Mouse (Mus musculus) G1E (cell line): ENCODE results near the gene Il4i1. TPM values are rescaled to one million over a fixed set of nuclear protein-coding genes. Genes with fewer than 3 reads are reported as not detected.

Experiments used
- ATAC-seq: 2 replicates; pipeline ENCODE4 v1.8.0; 2016; ENCODE audit warnings: mild to moderate bottlenecking; ENCODE audit not compliant: insufficient number of reproducible peaks, poor library complexity, low FRiP score, severe bottlenecking; ENCODE audit errors: extremely low read depth
- DNase-seq: peaks from one replicate; pipeline ENCODE4 v3.0.0; 2012; ENCODE audit warnings: low spot score
- H3K27me3 ChIP-seq: 2 replicates; pipeline ENCODE4 v1.6.1; 2012; ENCODE audit warnings: mild to moderate bottlenecking, low read length, inconsistent platforms; ENCODE audit not compliant: insufficient read depth
- H3K36me3 ChIP-seq: replicated peaks from 2 replicates; pipeline ENCODE3; 2012; ENCODE audit warnings: mild to moderate bottlenecking, inconsistent platforms
- H3K4me1 ChIP-seq: 2 replicates; pipeline ENCODE4 v1.6.1; 2012; ENCODE audit warnings: low read depth, low read length, inconsistent platforms, mixed read lengths; ENCODE audit not compliant: insufficient read depth
- H3K4me3 ChIP-seq: 2 replicates; pipeline ENCODE4 v1.5.1; 2012; ENCODE audit warnings: low read depth, mild to moderate bottlenecking, inconsistent platforms, low read length, moderate library complexity, mixed read lengths
- H3K9me3 ChIP-seq: replicated peaks from 2 replicates; pipeline ENCODE4 v1.6.1; 2012; ENCODE audit warnings: inconsistent platforms
- CTCF ChIP-seq: IDR thresholded peaks from 2 replicates; pipeline ENCODE4 v1.5.1; 2012; ENCODE audit warnings: low read depth, low read length, inconsistent platforms, mixed read lengths
- GATA1 ChIP-seq: IDR thresholded peaks from 2 replicates; pipeline ENCODE4 v1.6.1; 2012; ENCODE audit warnings: borderline replicate concordance, low read length, inconsistent platforms, mixed read lengths
- GATA2 ChIP-seq: IDR thresholded peaks from 2 replicates; pipeline ENCODE4 v1.6.1; 2012; ENCODE audit warnings: low read depth, low read length, inconsistent platforms, borderline replicate concordance
- POLR2AphosphoS5 ChIP-seq: IDR thresholded peaks from 2 replicates; pipeline ENCODE4 v1.6.1; 2012; ENCODE audit warnings: low read depth, low read length, inconsistent platforms; ENCODE audit not compliant: insufficient replicate concordance
- TAL1 ChIP-seq: conservative IDR thresholded peaks from 2 replicates; pipeline ENCODE4 v1.6.1; 2012; ENCODE audit warnings: low read depth, low read length, inconsistent platforms, mixed read lengths
- polyA plus RNA-seq: library from polyadenylated mRNA; stranded (reverse); fragments of >175 nt; gene quantifications from 2 replicates; pipeline ENCODE4 v1.2.3, GENCODE M21; 2012
- total RNA-seq, 2 experiments: library from RNA; stranded (forward) in 1 of 2; stranded (reverse) in 1 of 2; fragments of 200-1000 nt in 1 of 2; fragments of >200 nt in 1 of 2; fragmentation: Nextera tagmentation in 1 of 2; gene quantifications; 2 replicates each; pipeline ENCODE4 v1.2.3; 2014 to 2017

The Il4i1 gene
- total and polyA plus RNA-seq, 3 experiments = 1.3 to 4.2 (median 3.2) TPM

DNA sequence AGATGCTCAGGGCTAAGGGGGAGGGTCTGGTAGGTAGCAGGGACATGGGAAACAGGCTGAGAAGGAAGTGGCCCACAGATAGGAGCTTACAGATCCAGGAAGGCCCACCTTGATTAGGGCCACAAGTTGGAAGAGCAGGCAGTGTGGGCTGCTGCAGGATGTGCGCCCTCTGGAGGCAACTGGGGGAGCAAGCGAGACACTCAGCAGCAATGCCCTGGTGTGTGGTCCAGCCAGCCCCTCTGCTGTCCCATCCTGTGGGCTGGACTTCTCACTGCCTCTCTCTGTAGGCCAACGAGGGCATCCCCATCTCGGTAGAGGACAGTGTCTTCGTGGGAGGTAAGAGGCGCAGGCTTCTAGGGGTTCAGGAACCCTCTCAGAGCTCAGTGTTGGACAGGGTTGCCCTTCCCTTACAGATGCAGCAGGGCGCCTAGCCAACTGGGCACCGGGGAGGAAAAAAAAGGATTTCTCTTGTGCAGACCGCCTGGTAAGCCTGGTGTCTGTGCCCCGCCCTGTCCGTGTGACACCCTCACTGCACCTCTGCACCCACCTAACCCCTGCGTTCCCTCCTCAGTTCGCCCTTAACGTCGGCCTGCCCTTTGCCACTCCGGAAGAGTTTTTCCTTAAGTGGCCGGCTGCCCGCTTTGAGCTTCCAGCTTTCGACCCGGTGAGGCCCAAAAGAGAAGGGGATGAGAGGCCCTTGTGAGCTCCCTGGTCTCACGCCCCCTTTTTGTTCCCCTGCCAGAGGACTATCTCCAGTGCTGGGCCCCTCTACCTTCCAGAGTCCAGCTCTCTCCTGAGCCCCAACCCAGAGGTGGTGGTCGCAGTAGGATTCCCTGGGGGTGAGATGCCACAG lies 44.6 kb downstream of the Il4i1 start:
- no peaks in the 10 kb centered on the region for H3K27me3 ChIP-seq
- DNase-seq = peak; percentile 61
- H3K4me1 ChIP-seq = peaks cover 80% of the 10 kb centered on the region
- peaks cover 77% of the 10 kb centered on the region for H3K36me3 ChIP-seq
- H3K4me3 ChIP-seq = no peak overlapping the region
- TF ChIP-seq CTCF (peak; percentile 95), POLR2AphosphoS5 (no peak), TAL1 (no peak), GATA2 (no peak)
- ATAC-seq = 0 out of 2 replicates have a peak, but pooled peaks have one; percentile 16
- peaks cover 4% of the 10 kb centered on the region; the same call in 1 of the 2 replicates for H3K9me3 ChIP-seq

DNA sequence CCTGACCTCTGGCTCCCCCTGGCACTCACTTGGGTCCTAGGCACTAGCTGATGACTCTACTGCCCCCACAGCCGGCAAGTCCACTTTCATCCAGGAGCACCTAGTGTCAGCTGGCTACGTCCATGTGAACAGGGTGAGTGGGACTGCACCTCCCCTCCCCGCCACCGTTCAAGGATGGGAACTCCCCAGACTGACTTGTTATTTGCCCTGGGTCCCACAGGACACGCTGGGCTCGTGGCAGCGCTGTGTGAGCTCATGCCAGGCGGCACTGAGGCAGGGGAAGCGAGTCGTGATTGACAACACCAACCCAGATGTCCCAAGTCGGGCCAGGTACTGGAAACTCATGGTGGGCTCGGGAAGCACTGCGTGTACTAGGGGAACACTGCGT lies 45.2 kb downstream of the Il4i1 start:
- H3K4me1 ChIP-seq = peaks cover 82% of the 10 kb centered on the region

GRCm38 (mm10) chr7:44862434-44862833 lies 46.2 kb downstream of the Il4i1 start:
- peaks cover 4% of the 10 kb centered on the region; the same call in 1 of the 2 replicates for H3K9me3 ChIP-seq
- DNase-seq = no peak
- no peak for TF ChIP-seq POLR2AphosphoS5
- no peak for TF ChIP-seq GATA1
- TF ChIP-seq GATA2 = no peak
- no peak for TF ChIP-seq CTCF
- no peak for TF ChIP-seq TAL1
- ATAC-seq = no peak
- H3K36me3 ChIP-seq = peaks cover 92% of the 10 kb centered on the region
- H3K4me3 ChIP-seq = no peak overlapping the region
- H3K4me1 ChIP-seq = peaks cover 84% of the 10 kb centered on the region
- H3K27me3 ChIP-seq = no peaks in the 10 kb centered on the region

More for the DNA sequence above, 45.2 kb downstream of the Il4i1 start:
- peaks cover 4% of the 10 kb centered on the region; the same call in 1 of the 2 replicates for H3K9me3 ChIP-seq
- H3K36me3 ChIP-seq = peaks cover 83% of the 10 kb centered on the region
- ATAC-seq = no peak
- no peak for DNase-seq
- no peaks in the 10 kb centered on the region for H3K27me3 ChIP-seq
- no peak for TF ChIP-seq CTCF
- no peak for TF ChIP-seq TAL1
- no peak for TF ChIP-seq GATA1
- TF ChIP-seq POLR2AphosphoS5 = no peak
- no peak for TF ChIP-seq GATA2
- no peak overlapping the region; the same call in 1 of the 2 replicates for H3K4me3 ChIP-seq

- DNase-seq (no peak), ATAC-seq (no peak)
- TF ChIP-seq CTCF = no peak
- Histone ChIP-seq H3K4me1 (peaks cover 86% of the 10 kb centered on the region), H3K9me3 (peaks cover 4% of the 10 kb centered on the region; the same call in 1 of the 2 replicates), H3K36me3 (peaks cover 96% of the 10 kb centered on the region), H3K4me3 (no peak overlapping the region), H3K27me3 (no peaks in the 10 kb centered on the region)
These were observed 47.0 kb downstream of the Il4i1 start for GRCm38 (mm10) chr7:44863210-44863609.

GRCm38 (mm10) chr7:44863982-44864494 lies 47.9 kb downstream of the Il4i1 start:
- Histone ChIP-seq H3K27me3 (no peaks in the 10 kb centered on the region), H3K9me3 (peaks cover 4% of the 10 kb centered on the region; the same call in 1 of the 2 replicates), H3K36me3 (peaks cover 89% of the 10 kb centered on the region), H3K4me3 (no peak overlapping the region; the same call in 1 of the 2 replicates), H3K4me1 (peaks cover 86% of the 10 kb centered on the region)
- TF ChIP-seq TAL1 (no peak), GATA1 (no peak), POLR2AphosphoS5 (no peak), GATA2 (no peak), CTCF (no peak)
- no peak for ATAC-seq
- no peak for DNase-seq
